Mouse (Mus musculus): ENCODE results near the gene Npy1r.

The Npy1r gene

DNA sequence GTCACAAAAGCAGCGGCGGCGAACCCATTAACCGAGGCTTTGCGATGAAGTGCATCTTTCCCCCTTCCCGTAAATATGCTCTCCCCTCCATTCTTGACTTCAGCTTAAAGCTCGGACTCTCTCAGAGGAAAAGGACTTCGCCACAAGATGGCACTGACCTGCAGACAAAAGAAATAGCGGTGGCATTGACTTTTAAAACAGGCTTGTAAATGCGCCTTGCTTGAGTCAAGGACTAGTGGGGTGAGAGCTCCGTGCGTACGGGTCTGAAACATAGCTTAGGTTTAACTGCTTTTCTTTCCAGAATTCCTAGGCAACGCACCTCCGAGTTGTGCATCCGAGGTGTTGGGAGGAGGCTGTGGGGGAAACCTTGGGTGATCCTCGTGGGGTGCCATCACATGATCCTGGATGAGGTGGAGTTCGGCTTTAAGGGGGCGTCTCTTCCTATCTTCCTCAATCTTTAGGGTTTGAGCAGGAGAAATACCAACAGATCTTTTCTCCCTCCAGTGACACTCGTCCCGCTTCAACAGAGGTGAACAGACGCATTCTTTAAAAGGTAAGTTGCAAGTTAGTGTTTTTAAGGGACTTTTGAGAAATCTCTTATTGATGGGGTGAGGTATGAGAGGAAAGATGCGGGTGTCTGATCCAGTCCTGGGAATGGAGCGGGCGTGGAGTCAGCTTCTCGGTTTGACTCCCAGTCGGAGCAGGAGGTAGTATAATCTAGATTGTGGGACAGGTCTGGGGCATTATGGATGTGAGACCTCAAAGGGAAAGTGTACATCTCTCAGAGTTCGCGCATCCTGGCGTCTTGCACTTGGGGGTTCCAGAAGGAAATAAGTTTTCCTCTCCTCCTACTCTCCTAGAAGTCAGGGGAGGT lies at the start of gene Npy1r:
Gene Npy1r, plus strand, starts transcription at position 223 of the 874 bp plus-strand sequence.
- DNase-seq (ENCODE audit: low spot score in 2 of 2), result peak; percentile 11 to 26

DNA sequence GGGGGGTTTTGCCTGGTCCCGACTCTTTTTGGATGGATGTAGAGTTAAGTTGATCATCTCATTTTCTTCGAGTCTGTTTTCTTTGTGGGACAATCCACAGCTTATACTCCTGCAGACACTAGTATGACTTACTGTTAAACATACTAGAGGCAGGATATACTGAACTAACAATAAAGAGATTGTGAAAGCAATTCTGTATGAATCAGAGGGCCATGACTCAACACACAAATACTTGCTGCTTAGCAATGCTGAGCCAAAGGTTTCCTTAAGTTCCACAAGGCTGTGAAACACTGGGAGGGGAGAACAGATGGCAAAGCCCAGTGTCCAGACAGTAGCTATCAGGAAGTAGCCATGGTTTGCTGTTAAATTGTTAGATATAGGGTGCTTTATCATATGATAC lies 15.7 kb upstream of the Npy1r start:
- DNase-seq (ENCODE audit: low spot score in 2 of 2), result no peak

DNA sequence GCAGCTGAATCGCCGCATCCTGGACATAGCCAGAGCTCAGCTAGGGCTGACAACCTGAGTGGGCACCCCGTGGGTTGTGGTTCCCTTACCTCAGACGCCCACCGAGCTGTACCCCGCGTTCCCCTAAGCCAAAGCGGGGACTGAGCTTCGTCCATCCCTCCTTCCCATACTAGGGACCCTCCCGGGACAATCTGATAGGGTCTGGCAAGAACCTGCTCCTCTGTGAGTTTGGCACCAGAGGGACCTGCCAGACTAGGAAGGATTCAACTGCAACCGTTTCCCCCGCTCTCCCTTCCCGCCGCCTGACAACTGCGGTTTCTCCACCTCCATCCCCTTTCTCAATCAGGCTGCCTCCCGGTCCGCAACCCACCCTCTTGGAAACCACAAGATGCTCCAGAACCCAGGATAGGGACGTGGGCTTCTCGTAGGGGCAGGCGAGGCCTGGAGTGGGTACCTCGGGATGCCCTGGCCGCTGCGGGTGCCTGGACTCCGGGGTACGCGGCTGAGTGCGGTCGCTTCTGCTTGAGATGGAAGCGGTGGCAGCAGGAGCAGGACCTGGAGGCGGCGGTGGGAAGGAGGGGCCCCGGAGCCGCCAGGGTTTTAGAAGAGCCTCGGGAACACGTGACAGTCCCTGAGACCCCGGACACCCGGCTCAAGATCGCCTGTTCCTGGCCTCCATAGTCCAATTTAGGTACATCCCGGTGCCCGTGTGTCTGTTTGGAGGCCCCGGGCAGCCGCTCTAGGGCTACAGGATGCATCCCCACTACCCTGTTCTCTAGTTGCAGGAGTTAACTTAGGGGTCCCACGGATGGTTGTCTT lies 9.3 kb upstream of the Npy1r start, which contains the start of gene Npy5r:
Gene Npy5r, minus strand, starts transcription at position 618 of the 819 bp plus-strand sequence.
- DNase-seq (ENCODE audit: low spot score in 2 of 2), result no peak

DNA sequence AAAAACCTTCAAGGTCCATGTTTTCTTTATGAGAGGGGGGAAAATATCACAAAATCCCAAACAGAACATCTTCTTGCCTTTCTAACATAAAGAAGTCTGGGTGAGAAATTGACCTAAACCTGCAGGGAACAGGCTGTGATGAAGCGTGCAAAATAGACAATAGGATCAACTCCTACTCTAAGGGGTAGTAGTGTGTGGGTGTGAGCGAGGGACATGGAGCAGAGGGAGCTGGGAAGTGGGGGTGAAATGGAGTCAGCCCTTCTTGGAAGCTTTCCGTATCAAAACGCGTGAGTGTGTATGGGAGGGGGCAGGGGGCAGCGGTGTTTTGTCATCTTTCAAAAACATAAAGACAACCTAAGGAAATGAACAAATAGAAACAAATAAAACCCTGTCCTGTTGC lies 8.6 kb upstream of the Npy1r start:
- DNase-seq (ENCODE audit: low spot score in 2 of 2), result no peak

DNA sequence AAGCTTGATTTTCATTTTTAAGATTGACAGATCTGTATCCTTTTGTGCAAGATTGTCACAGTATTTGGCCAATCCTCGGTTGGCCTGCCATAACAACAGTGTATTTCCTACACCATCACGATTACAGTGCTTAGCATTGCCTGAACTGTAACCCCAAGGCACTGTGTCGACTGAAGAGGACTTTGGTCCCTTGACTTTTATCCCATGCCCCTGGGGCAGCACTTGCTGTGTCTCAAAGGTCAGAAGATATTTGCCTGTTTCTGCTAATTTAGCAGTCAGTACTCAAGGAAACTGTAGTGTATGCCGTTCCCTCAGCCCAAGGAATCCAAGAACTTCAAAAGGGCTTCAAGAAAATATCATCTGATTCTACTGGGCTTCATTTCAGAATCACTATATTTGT lies 8.2 kb upstream of the Npy1r start:
- DNase-seq (ENCODE audit: low spot score in 2 of 2), result no peak

DNA sequence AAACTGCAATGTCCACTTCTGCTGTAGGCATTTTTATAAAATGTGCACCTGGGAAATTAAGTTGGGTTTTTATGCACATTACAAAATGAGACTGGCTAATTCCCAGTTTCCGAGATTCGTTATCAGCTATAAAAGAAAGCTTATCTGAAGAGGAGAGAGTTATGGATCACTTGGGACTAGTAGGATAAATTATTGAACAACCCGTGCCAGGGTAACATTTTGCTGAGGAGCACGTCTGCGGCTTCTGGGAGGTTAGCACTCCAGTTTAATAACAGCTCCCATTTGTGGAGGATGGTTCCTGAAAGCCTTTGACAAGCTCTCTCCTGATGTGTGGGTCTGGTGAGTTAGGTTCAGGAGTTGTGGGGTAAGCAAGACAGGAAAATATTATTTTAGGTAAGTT lies 6.6 kb upstream of the Npy1r start:
- DNase-seq (ENCODE audit: low spot score in 2 of 2), result no peak

DNA sequence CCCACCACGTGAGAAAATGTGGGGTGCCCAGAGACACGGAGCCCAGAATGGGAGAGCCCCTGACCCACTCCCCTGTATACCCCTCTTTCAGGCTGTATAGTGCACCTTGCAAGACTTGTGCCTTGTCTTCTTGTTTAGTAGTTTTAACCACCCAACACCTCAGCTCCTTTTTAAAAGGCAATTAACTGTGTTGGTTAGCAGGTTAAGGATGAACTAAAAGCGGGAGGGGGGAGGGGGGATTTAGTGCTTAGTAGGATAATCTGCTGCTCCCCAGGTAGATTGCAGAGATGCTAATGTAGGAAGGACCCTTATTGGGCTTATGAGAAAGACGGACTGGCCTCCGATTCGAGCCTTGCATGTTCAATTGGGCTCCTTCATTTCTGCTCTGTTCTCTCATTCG lies 1.0 kb downstream of the Npy1r start:
- DNase-seq (ENCODE audit: low spot score in 2 of 2), result no peak

DNA sequence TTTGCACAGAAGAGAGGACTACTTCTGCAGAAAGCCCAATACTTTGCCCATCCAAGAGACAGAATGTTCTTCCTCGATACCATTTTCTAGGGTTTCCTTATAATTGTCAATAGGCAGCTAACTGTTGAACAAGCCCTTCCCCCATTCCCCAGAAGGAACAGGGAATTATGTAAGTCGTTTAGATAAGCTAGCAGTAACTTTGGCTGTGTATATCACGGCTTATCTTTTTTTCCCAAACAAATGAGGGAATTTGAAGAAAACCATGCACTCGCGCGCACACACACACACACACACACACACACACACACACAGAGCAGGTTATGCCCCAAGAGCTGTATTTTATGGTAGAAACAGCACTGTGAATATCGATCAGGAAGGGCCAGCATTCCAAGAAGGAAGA lies 1.8 kb downstream of the Npy1r start:
- no peak for DNase-seq (ENCODE audit: low spot score in 2 of 2)

DNA sequence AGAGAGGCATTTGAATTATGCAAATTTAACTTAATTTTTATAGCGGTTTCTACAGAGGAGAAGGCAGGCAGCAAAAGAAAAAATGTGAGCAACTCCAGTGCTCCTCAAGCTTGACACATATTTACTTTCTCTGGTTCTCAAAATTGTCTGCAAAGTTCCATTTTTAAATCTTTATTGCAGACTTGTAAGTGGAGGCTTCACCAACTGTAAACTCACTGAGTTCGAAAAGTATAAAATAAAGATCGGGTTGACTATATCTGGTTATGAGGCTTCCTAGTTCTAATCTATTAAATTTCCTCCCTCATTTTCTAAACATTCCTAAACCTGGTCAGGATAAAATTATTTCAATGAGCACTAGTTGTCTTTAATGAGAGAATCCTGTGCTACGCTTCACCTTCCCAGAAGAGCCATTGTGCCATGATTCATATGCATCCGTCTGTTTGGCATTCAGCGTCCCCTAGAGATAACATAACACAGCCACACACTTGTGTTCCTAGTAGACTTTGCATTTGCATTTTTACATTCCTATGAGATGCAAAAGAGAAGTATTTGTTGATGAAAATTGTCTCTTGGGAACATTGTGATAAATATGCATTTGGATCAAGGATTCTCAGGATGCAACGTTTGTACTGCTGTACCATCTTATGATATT lies 17.5 kb downstream of the Npy1r start:
- no peak for DNase-seq (ENCODE audit: low spot score in 2 of 2)

DNA sequence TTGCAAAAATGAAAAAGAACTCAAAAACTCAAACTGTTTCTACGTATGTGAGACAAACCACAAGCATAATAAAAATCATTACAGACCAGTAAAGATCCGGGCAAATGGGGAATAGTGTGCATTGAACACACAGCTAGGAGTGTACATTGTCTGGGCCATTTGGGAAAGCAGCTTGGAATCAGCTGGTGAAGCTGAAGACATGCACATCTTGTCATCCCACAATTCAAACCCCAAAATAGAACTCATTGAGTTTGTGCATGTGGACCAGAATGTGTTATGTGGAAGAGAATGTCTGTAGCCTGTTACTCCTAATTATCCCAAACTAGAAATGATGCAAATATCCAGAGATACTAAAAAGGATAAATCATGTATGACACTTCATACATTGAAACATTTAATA lies 25.8 kb downstream of the Npy1r start:
- DNase-seq (ENCODE audit: low spot score in 2 of 2), result no peak

DNA sequence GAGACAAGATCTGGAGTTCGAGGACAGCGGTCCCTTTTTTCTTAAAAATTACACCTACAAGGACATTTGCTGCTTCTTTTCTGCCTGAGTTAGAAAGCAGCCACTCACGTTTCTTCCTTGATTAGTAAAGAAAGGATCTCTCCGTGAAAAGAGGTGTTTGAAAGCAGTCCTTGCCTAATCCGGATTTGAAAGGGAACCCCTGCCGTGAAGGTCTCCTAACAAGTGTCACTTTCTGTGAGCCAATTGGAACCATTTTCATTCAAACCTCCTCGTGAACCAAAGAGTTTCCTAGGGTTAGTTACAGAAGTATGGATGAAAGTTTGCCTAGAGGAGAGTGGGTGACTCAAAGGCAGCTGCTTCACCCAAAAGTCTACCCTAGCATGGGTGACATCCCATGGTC lies 32.5 kb downstream of the Npy1r start:
- no peak for DNase-seq (ENCODE audit: low spot score in 2 of 2)

DNA sequence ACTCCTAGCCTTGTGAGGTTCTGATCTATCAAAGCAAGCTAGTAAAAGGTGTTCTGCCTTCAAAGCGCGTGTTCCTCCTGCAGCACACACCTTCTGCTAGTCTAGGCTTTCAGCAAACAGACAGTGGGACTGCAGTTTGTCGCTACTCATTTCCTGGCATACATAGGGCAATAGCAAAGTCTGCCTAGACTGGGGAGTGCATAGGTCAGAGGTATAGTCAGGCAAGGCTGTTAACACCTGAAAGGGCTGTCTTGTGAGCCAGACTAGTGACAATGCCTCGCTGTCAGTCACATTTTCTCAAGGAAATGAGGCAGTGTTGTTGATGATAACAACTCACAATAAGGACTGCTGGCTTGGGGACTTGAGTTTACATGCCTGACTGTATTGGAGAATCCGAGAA lies 35.0 kb downstream of the Npy1r start:
- no peak for DNase-seq (ENCODE audit: low spot score in 2 of 2)

DNA sequence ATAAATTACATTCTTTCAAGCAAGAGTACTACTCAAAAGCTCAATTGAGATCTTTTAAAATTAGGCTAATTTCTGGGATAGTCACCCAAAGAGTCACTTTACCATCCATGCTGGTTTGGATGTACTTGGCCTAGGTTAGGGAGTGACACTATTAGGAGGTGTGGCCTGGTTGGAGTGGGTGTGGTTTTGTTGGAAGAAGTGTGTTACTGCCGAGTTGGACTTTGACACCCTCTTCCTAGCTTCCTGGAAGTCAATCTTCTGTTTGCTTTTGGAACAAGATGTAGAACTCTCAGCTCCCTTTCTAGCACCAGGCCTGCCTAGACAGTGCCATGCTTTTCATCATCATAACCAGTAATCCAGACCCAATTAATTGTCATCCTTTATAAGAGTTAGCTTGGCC lies 45.4 kb downstream of the Npy1r start:
- no peak for DNase-seq (ENCODE audit: low spot score in 2 of 2)

DNA sequence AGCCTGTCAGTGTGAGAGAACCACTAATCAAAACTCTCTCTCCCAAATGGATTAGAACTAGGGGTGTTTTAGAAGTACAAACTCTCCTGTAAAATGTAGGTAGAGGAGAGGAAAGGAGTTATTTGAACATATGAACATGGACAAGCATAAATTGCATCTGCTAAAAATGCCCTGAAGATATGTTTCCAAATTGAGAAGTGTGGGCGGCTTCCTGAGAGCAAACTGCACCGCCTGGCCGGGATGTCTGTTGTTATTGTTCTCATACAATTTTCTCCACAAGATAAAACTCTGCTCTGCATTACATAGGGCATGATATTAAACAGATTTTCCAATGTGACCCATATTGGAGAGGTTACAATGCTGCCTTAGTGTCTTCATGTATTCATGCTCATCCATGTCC lies 48.6 kb downstream of the Npy1r start:
- no peak for DNase-seq (ENCODE audit: low spot score in 2 of 2)

DNA sequence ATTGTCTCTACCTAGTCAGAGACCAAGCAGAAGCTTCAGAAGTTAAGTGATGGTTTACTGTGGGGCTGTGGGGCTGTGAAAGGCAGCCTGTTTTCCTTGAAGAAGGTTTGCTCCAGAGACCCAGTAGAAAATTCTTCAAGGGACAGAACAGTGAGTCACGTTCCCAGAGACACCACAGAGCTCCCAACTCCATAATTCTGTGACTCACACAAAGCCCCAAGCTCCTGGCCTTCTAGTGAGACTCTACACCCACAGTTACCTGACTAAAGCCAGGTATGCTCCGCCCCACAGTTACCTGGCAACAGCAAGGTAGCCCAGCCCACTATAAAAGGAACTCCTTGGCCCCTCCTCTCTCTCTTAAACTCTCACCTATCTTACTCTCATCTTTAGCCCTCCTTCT lies 54.6 kb downstream of the Npy1r start:
- no peak for DNase-seq (ENCODE audit: low spot score in 2 of 2)

DNA sequence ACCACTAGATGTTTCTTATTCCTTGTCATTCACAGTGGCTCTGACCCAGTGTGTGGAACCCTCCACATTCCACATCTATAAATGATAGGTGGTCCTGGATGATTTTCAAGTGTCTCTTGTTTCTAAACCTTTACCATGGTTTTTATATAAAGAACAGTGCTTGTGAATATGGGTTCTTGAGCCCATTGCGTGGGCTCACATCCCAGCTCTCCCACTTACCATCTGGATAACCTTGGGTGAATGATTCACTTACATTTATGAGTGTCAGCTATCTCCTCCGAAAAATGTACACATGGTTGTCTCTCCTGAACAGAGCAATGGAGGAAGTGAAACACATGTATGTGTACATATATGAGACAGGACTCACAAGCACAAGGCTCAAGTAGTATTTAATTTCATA lies 59.2 kb downstream of the Npy1r start:
- DNase-seq (ENCODE audit: low spot score in 2 of 2), result no peak
